Mouse (Mus musculus): ENCODE results near the gene Cfap65. TPM values are rescaled to one million over a fixed set of nuclear protein-coding genes. Genes with fewer than 3 reads are reported as not detected.

Cfap65 gene
- polyA plus RNA-seq, 1 experiment from 2014 or later, result not detected

- peaks cover 81% of the 10 kb centered on the region for H3K27me3 ChIP-seq (ENCODE audit: control insufficient read depth, insufficient read depth, low read length)
- H3K4me1 ChIP-seq (ENCODE audit: control insufficient read depth, insufficient read depth, low read length), result peaks cover 7% of the 10 kb centered on the region
- H3K36me3 ChIP-seq (ENCODE audit: control insufficient read depth, insufficient read depth, low read length), result no peaks in the 10 kb centered on the region
- no peak for ATAC-seq (ENCODE audit: insufficient number of reproducible peaks, low FRiP score, low TSS enrichment, low read depth)
- no peak within 1 kb of the TSS for H3K4me2 ChIP-seq (ENCODE audit: low read depth, severe bottlenecking)
- DNase-seq (ENCODE audit: low spot score), result peak; percentile 81
- no peak within 1 kb of the TSS for H3K4me3 ChIP-seq (ENCODE audit: low read depth, low read length)
- H3K27ac ChIP-seq (replicated peaks; ENCODE audit: low read depth, low read length), result no peak within 1 kb of the TSS
- no peaks in the 10 kb centered on the region; the same call in 1 of the 2 replicates for H3K9me3 ChIP-seq (ENCODE audit: control insufficient read depth, low read length)
- H3K9ac ChIP-seq (ENCODE audit: low read length), result no peak within 1 kb of the TSS
- WGBS, result 2% methylated on average over 25 of the region's 25 CpGs
These were observed 42.1 kb downstream of the Cfap65 start, which contains the start of gene Cryba2 for GRCm38 (mm10) chr1:74893134-74893855. Cryba2 (minus strand) TSS chr1:74893143.

- Histone ChIP-seq H3K9ac (ENCODE audit: low read length) (no peak overlapping the region), H3K4me2 (ENCODE audit: low read depth, severe bottlenecking) (no peak overlapping the region), H3K36me3 (ENCODE audit: control insufficient read depth, insufficient read depth, low read length) (no peaks in the 10 kb centered on the region), H3K9me3 (ENCODE audit: control insufficient read depth, low read length) (no peaks in the 10 kb centered on the region; the same call in 1 of the 2 replicates), H3K27ac (replicated peaks; ENCODE audit: low read depth, low read length) (no peak overlapping the region), H3K4me3 (ENCODE audit: low read depth, low read length) (no peak overlapping the region), H3K27me3 (ENCODE audit: control insufficient read depth, insufficient read depth, low read length) (peaks cover 80% of the 10 kb centered on the region), H3K4me1 (ENCODE audit: control insufficient read depth, insufficient read depth, low read length) (no peaks in the 10 kb centered on the region)
- DNase-seq (ENCODE audit: low spot score), result no peak
- WGBS, result 2% methylated on average over 39 of the region's 39 CpGs
- no peak for ATAC-seq (ENCODE audit: insufficient number of reproducible peaks, low FRiP score, low TSS enrichment, low read depth)
These were observed 42.9 kb downstream of the Cfap65 start for GRCm38 (mm10) chr1:74892351-74893133.

- H3K27me3 ChIP-seq (ENCODE audit: control insufficient read depth, insufficient read depth, low read length), result peaks cover 80% of the 10 kb centered on the region
- no peak overlapping the region for H3K4me3 ChIP-seq (ENCODE audit: low read depth, low read length)
- H3K36me3 ChIP-seq (ENCODE audit: control insufficient read depth, insufficient read depth, low read length), result no peaks in the 10 kb centered on the region
- WGBS, result 0% methylated on average over 8 of the region's 8 CpGs
- H3K9ac ChIP-seq (ENCODE audit: low read length), result no peak overlapping the region
- no peak overlapping the region for H3K4me2 ChIP-seq (ENCODE audit: low read depth, severe bottlenecking)
- DNase-seq (ENCODE audit: low spot score) (peak; percentile 86), ATAC-seq (ENCODE audit: insufficient number of reproducible peaks, low FRiP score, low TSS enrichment, low read depth) (no peak)
- H3K27ac ChIP-seq (replicated peaks; ENCODE audit: low read depth, low read length), result no peak overlapping the region
- no peaks in the 10 kb centered on the region for H3K9me3 ChIP-seq (ENCODE audit: control insufficient read depth, low read length)
- no peaks in the 10 kb centered on the region for H3K4me1 ChIP-seq (ENCODE audit: control insufficient read depth, insufficient read depth, low read length)
These were observed 43.9 kb downstream of the Cfap65 start for GRCm38 (mm10) chr1:74891513-74891912.

GRCm38 (mm10) chr1:74885369-74886042 lies 49.9 kb downstream of the Cfap65 start, which contains the start of gene Fev:
Fev (minus strand) TSS chr1:74885419.
- Histone ChIP-seq H3K4me3 (ENCODE audit: low read depth, low read length) (peak within 1 kb of the TSS; percentile 21), H3K36me3 (ENCODE audit: control insufficient read depth, insufficient read depth, low read length) (no peaks in the 10 kb centered on the region), H3K27ac (replicated peaks; ENCODE audit: low read depth, low read length) (no peak within 1 kb of the TSS), H3K9ac (ENCODE audit: low read length) (no peak within 1 kb of the TSS), H3K9me3 (ENCODE audit: control insufficient read depth, low read length) (no peaks in the 10 kb centered on the region), H3K4me2 (ENCODE audit: low read depth, severe bottlenecking) (peak within 1 kb of the TSS; percentile 36), H3K4me1 (ENCODE audit: control insufficient read depth, insufficient read depth, low read length) (peaks cover 16% of the 10 kb centered on the region), H3K27me3 (ENCODE audit: control insufficient read depth, insufficient read depth, low read length) (peaks cover 86% of the 10 kb centered on the region)
- peak; percentile 30 for DNase-seq (ENCODE audit: low spot score)
- WGBS, result under 1% methylated on average over 38 of the region's 43 CpGs
- ATAC-seq (ENCODE audit: insufficient number of reproducible peaks, low FRiP score, low TSS enrichment, low read depth), result no peak

- under 1% methylated on average over 57 of the region's 57 CpGs for WGBS
- peak overlapping the region; percentile 21 for H3K4me3 ChIP-seq (ENCODE audit: low read depth, low read length)
- H3K9ac ChIP-seq (ENCODE audit: low read length), result no peak overlapping the region
- no peaks in the 10 kb centered on the region for H3K36me3 ChIP-seq (ENCODE audit: control insufficient read depth, insufficient read depth, low read length)
- peak overlapping the region; percentile 36 for H3K4me2 ChIP-seq (ENCODE audit: low read depth, severe bottlenecking)
- peaks cover 83% of the 10 kb centered on the region for H3K27me3 ChIP-seq (ENCODE audit: control insufficient read depth, insufficient read depth, low read length)
- peaks cover 16% of the 10 kb centered on the region for H3K4me1 ChIP-seq (ENCODE audit: control insufficient read depth, insufficient read depth, low read length)
- ATAC-seq (ENCODE audit: insufficient number of reproducible peaks, low FRiP score, low TSS enrichment, low read depth), result no peak
- peak; percentile 58 for DNase-seq (ENCODE audit: low spot score)
- no peaks in the 10 kb centered on the region for H3K9me3 ChIP-seq (ENCODE audit: control insufficient read depth, low read length)
- H3K27ac ChIP-seq (replicated peaks; ENCODE audit: low read depth, low read length), result no peak overlapping the region
These were observed 50.9 kb downstream of the Cfap65 start for GRCm38 (mm10) chr1:74884196-74885141.

GRCm38 (mm10) chr1:74883441-74883840 lies 52.0 kb downstream of the Cfap65 start:
- H3K36me3 ChIP-seq (ENCODE audit: control insufficient read depth, insufficient read depth, low read length), result no peaks in the 10 kb centered on the region
- H3K4me1 ChIP-seq (ENCODE audit: control insufficient read depth, insufficient read depth, low read length), result peaks cover 16% of the 10 kb centered on the region
- ATAC-seq (ENCODE audit: insufficient number of reproducible peaks, low FRiP score, low TSS enrichment, low read depth) (no peak), DNase-seq (ENCODE audit: low spot score) (no peak)
- no peak overlapping the region for H3K9ac ChIP-seq (ENCODE audit: low read length)
- no peak overlapping the region for H3K27ac ChIP-seq (replicated peaks; ENCODE audit: low read depth, low read length)
- H3K9me3 ChIP-seq (ENCODE audit: control insufficient read depth, low read length), result no peaks in the 10 kb centered on the region
- no peak overlapping the region for H3K4me3 ChIP-seq (ENCODE audit: low read depth, low read length)
- H3K27me3 ChIP-seq (ENCODE audit: control insufficient read depth, insufficient read depth, low read length), result peaks cover 87% of the 10 kb centered on the region
- WGBS, result 4% methylated on average over 5 of the region's 5 CpGs
- H3K4me2 ChIP-seq (ENCODE audit: low read depth, severe bottlenecking), result no peak overlapping the region

- no peak overlapping the region for H3K9ac ChIP-seq (ENCODE audit: low read length)
- no peaks in the 10 kb centered on the region for H3K36me3 ChIP-seq (ENCODE audit: control insufficient read depth, insufficient read depth, low read length)
- H3K4me1 ChIP-seq (ENCODE audit: control insufficient read depth, insufficient read depth, low read length), result peaks cover 16% of the 10 kb centered on the region
- no peak for ATAC-seq (ENCODE audit: insufficient number of reproducible peaks, low FRiP score, low TSS enrichment, low read depth)
- no peak overlapping the region for H3K4me3 ChIP-seq (ENCODE audit: low read depth, low read length)
- DNase-seq (ENCODE audit: low spot score), result no peak
- WGBS, result under 1% methylated on average over 8 of the region's 8 CpGs
- peaks cover 84% of the 10 kb centered on the region for H3K27me3 ChIP-seq (ENCODE audit: control insufficient read depth, insufficient read depth, low read length)
- H3K4me2 ChIP-seq (ENCODE audit: low read depth, severe bottlenecking), result no peak overlapping the region
- no peak overlapping the region for H3K27ac ChIP-seq (replicated peaks; ENCODE audit: low read depth, low read length)
- no peaks in the 10 kb centered on the region for H3K9me3 ChIP-seq (ENCODE audit: control insufficient read depth, low read length)
These were observed 52.6 kb downstream of the Cfap65 start for GRCm38 (mm10) chr1:74882828-74883227.

All from limb, embryonic 11.5 days (tissue).